In genomic region chr6:13748931-13749638, GRCm38 (mm10) we compare ENCODE assay signal across 20 mouse cellular contexts.
DNase-seq lines count a peak whose midpoint lies in the region; ATAC-seq lines count a peak whose summit lies in the region.
"Had no signal": no experiment of that assay in that cellular context is flagged by ENCODE, and none has a peak within 500 bp of the region (broad histone marks: within the 10 kb centered on the region; RNA-seq: fewer than 3 reads in every experiment).

No protein-coding gene starts in this region.

- no peak overlapping the region for H3K4me3 ChIP-seq in hindbrain, embryonic 11.5 days (ENCODE audit: low read depth, low read length)
- H3K4me3 ChIP-seq in hindbrain, embryonic 16.5 days (ENCODE audit: low read length): no peak overlapping the region
- H3K4me3 ChIP-seq in midbrain, embryonic 14.5 days (replicated peaks; ENCODE audit: low read depth, low read length): no peak overlapping the region
- H3K4me3 ChIP-seq: gastrocnemius, adult 2 months; heart, embryonic 12.5 days; liver, embryonic 15.5 days; myocyte; stomach, embryonic 15.5 days had no signal

- no peak overlapping the region for H3K9ac ChIP-seq in hindbrain, embryonic 11.5 days (ENCODE audit: low read depth, low read length)
- no peak overlapping the region for H3K9ac ChIP-seq in hindbrain, embryonic 16.5 days (ENCODE audit: low read depth, low read length)
- H3K9ac ChIP-seq in midbrain, embryonic 14.5 days (replicated peaks; ENCODE audit: low read length): no peak overlapping the region
- H3K9ac ChIP-seq: heart, embryonic 12.5 days; liver, embryonic 15.5 days; stomach, embryonic 15.5 days had no signal

- ATAC-seq in hindbrain, embryonic 11.5 days (ENCODE audit: low FRiP score): 0 out of 2 replicates have a peak, but pooled peaks have one; percentile 8
- ATAC-seq in hindbrain, embryonic 16.5 days: no peak
- ATAC-seq in midbrain, embryonic 14.5 days (ENCODE audit: low FRiP score, low TSS enrichment): peak; percentile 56; the same call in 1 of the 2 replicates
- ATAC-seq in inflammation-experienced regulatory T-cells, adult 6 months: no peak
- ATAC-seq: Patski had no signal

- H3K27ac ChIP-seq in hindbrain, embryonic 11.5 days (ENCODE audit: low read depth, low read length): no peak overlapping the region
- no peak overlapping the region for H3K27ac ChIP-seq in hindbrain, embryonic 16.5 days (ENCODE audit: low read depth, low read length)
- H3K27ac ChIP-seq in midbrain, embryonic 14.5 days (replicated peaks; ENCODE audit: low read depth, low read length): no peak overlapping the region
- H3K27ac ChIP-seq: gastrocnemius, adult 2 months; liver, embryonic 15.5 days; stomach, embryonic 15.5 days had no signal

- no peaks in the 10 kb centered on the region for H3K27me3 ChIP-seq in hindbrain, embryonic 11.5 days (ENCODE audit: control insufficient read depth, insufficient read depth, low read length)
- no peaks in the 10 kb centered on the region for H3K27me3 ChIP-seq in hindbrain, embryonic 16.5 days (replicated peaks; ENCODE audit: control insufficient read depth, insufficient read depth, low read length)
- H3K27me3 ChIP-seq in midbrain, embryonic 14.5 days (ENCODE audit: control insufficient read depth, insufficient read depth, low read length): no peaks in the 10 kb centered on the region
- H3K27me3 ChIP-seq: heart, embryonic 12.5 days; liver, embryonic 15.5 days; stomach, embryonic 15.5 days had no signal

- 57% methylated on average over 7 of the region's 7 CpGs for WGBS in hindbrain, embryonic 11.5 days
- 45% methylated on average over 7 of the region's 7 CpGs for WGBS in hindbrain, embryonic 16.5 days
- WGBS in midbrain, embryonic 14.5 days: 48% methylated on average over 7 of the region's 7 CpGs

- H3K36me3 ChIP-seq in hindbrain, embryonic 11.5 days (ENCODE audit: control insufficient read depth, insufficient read depth, low read length): no peaks in the 10 kb centered on the region
- no peaks in the 10 kb centered on the region for H3K36me3 ChIP-seq in hindbrain, embryonic 16.5 days (ENCODE audit: control insufficient read depth, insufficient read depth, low read length)
- no peaks in the 10 kb centered on the region for H3K36me3 ChIP-seq in midbrain, embryonic 14.5 days (ENCODE audit: control insufficient read depth, insufficient read depth, low read length)
- H3K36me3 ChIP-seq: heart, embryonic 12.5 days; liver, embryonic 15.5 days; stomach, embryonic 15.5 days had no signal

- H3K4me2 ChIP-seq in hindbrain, embryonic 11.5 days (replicated peaks; ENCODE audit: low read depth, low read length): no peak overlapping the region
- H3K4me2 ChIP-seq in hindbrain, embryonic 16.5 days (ENCODE audit: low read length): no peak overlapping the region
- no peak overlapping the region for H3K4me2 ChIP-seq in midbrain, embryonic 14.5 days (ENCODE audit: low read length)
- H3K4me2 ChIP-seq: heart, embryonic 12.5 days; liver, embryonic 15.5 days; stomach, embryonic 15.5 days had no signal

- DNase-seq in hindbrain, embryonic 11.5 days (ENCODE audit: low spot score): no peak
- peak; percentile 63 for DNase-seq in ES-CJ7 (ENCODE audit: low read depth, low spot score)
- peak; percentile 18 for DNase-seq in ZHBTc4 (ENCODE audit: low read depth, low spot score)
- no peak for DNase-seq in midbrain, embryonic 14.5 days
- no peak for DNase-seq in cerebellum, postnatal 4 days (ENCODE audit: low spot score in 2 of 2)
- DNase-seq: adrenal gland, postnatal 14 days; cerebellum, adult 9-11 months; gastrocnemius, adult 2 months; heart, postnatal 14 days; kidney, adult 2 months; kidney, postnatal 10 days; layer of hippocampus, postnatal 36 days; lung, postnatal 10 days had no signal

- no peaks in the 10 kb centered on the region for H3K4me1 ChIP-seq in hindbrain, embryonic 11.5 days (replicated peaks; ENCODE audit: control insufficient read depth, insufficient read depth, low read length)
- H3K4me1 ChIP-seq in hindbrain, embryonic 16.5 days (ENCODE audit: control insufficient read depth, insufficient read depth, low read depth, low read length): peaks cover 6% of the 10 kb centered on the region
- peaks cover 11% of the 10 kb centered on the region; the same call in 1 of the 2 replicates for H3K4me1 ChIP-seq in midbrain, embryonic 14.5 days (ENCODE audit: control insufficient read depth, insufficient read depth, low read length)
- H3K4me1 ChIP-seq: liver, embryonic 15.5 days; stomach, embryonic 15.5 days had no signal

- no peaks in the 10 kb centered on the region for H3K9me3 ChIP-seq in hindbrain, embryonic 11.5 days (ENCODE audit: control insufficient read depth, low read length)
- no peaks in the 10 kb centered on the region for H3K9me3 ChIP-seq in hindbrain, embryonic 16.5 days (ENCODE audit: control insufficient read depth, low read length)
- no peaks in the 10 kb centered on the region for H3K9me3 ChIP-seq in midbrain, embryonic 14.5 days (ENCODE audit: control insufficient read depth, low read length)
- H3K9me3 ChIP-seq: heart, embryonic 12.5 days; liver, embryonic 15.5 days; stomach, embryonic 15.5 days had no signal

Comparison
In these comparisons a context has a peak if more than half of its experiments do, and no peak if none do; other contexts are left out.
1. ATAC-seq: peak in hindbrain, embryonic 11.5 days (single experiment) and midbrain, embryonic 14.5 days (single experiment); none in hindbrain, embryonic 16.5 days (single experiment) and inflammation-experienced regulatory T-cells, adult 6 months (single experiment).
2. DNase-seq: peak in ES-CJ7 (single experiment) and ZHBTc4 (single experiment); none in hindbrain, embryonic 11.5 days (single experiment), midbrain, embryonic 14.5 days (single experiment) and cerebellum, postnatal 4 days (0 of 2).